Mouse (Mus musculus) heart, adult 18-20 months (tissue): ENCODE measurements around the gene Dapp1. TPM values are rescaled to one million over a fixed set of nuclear protein-coding genes. Genes with fewer than 3 reads are reported as not detected.

ENCODE experiments used
- DNase-seq, 2 experiments: peaks; one replicate each; pipeline ENCODE4 v3.0.0; 2021 to 2022; ENCODE audit warnings: mixed read lengths in 1 of 2
- long read RNA-seq, 2 experiments: library from polyadenylated mRNA; stranded (forward); transcript quantifications; one replicate each; pipeline ENCODE4 v2.0.0; 2021
- total RNA-seq, 2 experiments: library from RNA; stranded (reverse); gene quantifications; 2 replicates each; pipeline ENCODE4 v1.2.3; 2021

Gene Dapp1
- total RNA-seq: 1 to 10 TPM; 5.4 to 9.7 TPM
- long read RNA-seq, experiment 1, partial matches to known transcripts: 4 of 9 reads
- long read RNA-seq, experiment 1, other reads (novel, unspliced or antisense): 2 of 9 reads
- long read RNA-seq, experiment 2, partial matches to known transcripts: 2 of 4 reads
- long read RNA-seq, experiment 2, other reads (novel, unspliced or antisense): 2 of 4 reads

- peak; percentile 72 to 85 for DNase-seq
Observed at GRCm38 (mm10) chr3:137981382-137981750, at the start of gene Dapp1. TSS of gene Dapp1 (minus strand) at chr3:137981545.

GRCm38 (mm10) chr3:138030563-138030962 lies 49.2 kb upstream of the Dapp1 start:
- DNase-seq: no peak

GRCm38 (mm10) chr3:138029351-138029750 lies 48.0 kb upstream of the Dapp1 start:
- DNase-seq: peak; percentile 81 to 83

GRCm38 (mm10) chr3:138027575-138028362 lies 46.4 kb upstream of the Dapp1 start:
- no peak for DNase-seq

- peak; percentile 72 to 88 for DNase-seq
Observed at GRCm38 (mm10) chr3:138026286-138026685, 44.9 kb upstream of the Dapp1 start.

- DNase-seq: no peak
Observed at GRCm38 (mm10) chr3:138022651-138023050, 41.3 kb upstream of the Dapp1 start.

GRCm38 (mm10) chr3:138022003-138022402 lies 40.7 kb upstream of the Dapp1 start:
- DNase-seq: no peak

GRCm38 (mm10) chr3:138016810-138017209 lies 35.5 kb upstream of the Dapp1 start:
- DNase-seq: no peak

GRCm38 (mm10) chr3:138014725-138015124 lies 33.4 kb upstream of the Dapp1 start:
- DNase-seq: no peak

- DNase-seq: no peak
Observed at GRCm38 (mm10) chr3:138012351-138012750, 31.0 kb upstream of the Dapp1 start.

GRCm38 (mm10) chr3:138008152-138008551 lies 26.8 kb upstream of the Dapp1 start:
- DNase-seq: no peak

- DNase-seq: no peak
Observed at GRCm38 (mm10) chr3:138006896-138007295, 25.6 kb upstream of the Dapp1 start.

GRCm38 (mm10) chr3:138003264-138003663 lies 21.9 kb upstream of the Dapp1 start:
- no peak for DNase-seq

- DNase-seq: no peak
Observed at GRCm38 (mm10) chr3:138002545-138002944, 21.2 kb upstream of the Dapp1 start.

GRCm38 (mm10) chr3:138001865-138002264 lies 20.5 kb upstream of the Dapp1 start:
- DNase-seq: no peak

- DNase-seq: peak; percentile 61 to 70
Observed at GRCm38 (mm10) chr3:138000724-138001069, 19.4 kb upstream of the Dapp1 start.

GRCm38 (mm10) chr3:138000062-138000723 lies 18.8 kb upstream of the Dapp1 start:
- no peak for DNase-seq

GRCm38 (mm10) chr3:137999224-137999790 lies 18.0 kb upstream of the Dapp1 start:
- no peak for DNase-seq

GRCm38 (mm10) chr3:137998491-137999223 lies 17.3 kb upstream of the Dapp1 start:
- DNase-seq: no peak

- DNase-seq: no peak
Observed at GRCm38 (mm10) chr3:137995486-137995885, 14.1 kb upstream of the Dapp1 start.

GRCm38 (mm10) chr3:137994196-137994595 lies 12.9 kb upstream of the Dapp1 start:
- DNase-seq: no peak

- DNase-seq: no peak
Observed at GRCm38 (mm10) chr3:137992366-137992765, 11.0 kb upstream of the Dapp1 start.
